Mouse (Mus musculus): ENCODE measurements around the gene Srrm4. TPM values are rescaled to one million over a fixed set of nuclear protein-coding genes. Genes with fewer than 3 reads are reported as not detected.

The Srrm4 gene
- polyA plus RNA-seq, 1 experiment from 2014 or later = 0.27 TPM

DNA sequence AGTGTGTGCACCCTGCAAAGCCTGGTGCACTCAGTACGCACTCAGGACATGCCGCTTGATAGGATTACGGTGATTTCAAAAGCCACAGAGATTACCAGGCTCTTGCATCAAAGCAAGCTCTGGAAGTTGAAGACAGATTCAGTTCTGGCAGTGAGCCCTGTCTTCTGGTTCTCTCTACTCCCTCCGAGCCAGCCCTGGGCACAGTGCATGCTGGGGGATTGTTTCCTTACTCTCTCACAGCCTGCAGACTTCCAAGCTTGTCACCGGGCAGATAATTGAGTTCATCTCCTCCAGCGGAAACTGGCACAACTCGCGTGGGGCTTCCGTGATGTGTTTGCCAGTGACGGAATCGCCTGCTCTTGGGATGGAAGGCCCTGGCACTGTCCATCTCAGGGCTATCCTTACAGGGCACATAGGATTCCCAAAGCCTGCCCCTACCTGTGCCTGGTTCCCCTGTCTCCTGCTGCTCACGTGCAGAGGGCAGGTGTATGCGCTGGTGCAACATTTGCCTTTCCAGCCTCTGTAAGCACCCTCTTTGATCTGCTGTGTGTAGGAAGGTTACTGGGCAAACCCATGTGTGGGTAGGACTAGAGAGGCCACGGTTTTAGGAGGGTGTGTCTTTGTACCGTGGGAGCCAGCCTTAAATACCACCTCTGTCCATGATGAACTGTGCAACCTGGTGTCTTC lies 201.6 kb downstream of the Srrm4 start:
- ATAC-seq (ENCODE audit: borderline replicate concordance, extremely low read depth, low FRiP score, low TSS enrichment) = peak; percentile 79
- no peak overlapping the region for H3K9ac ChIP-seq
- no peaks in the 10 kb centered on the region for H3K36me3 ChIP-seq
- H3K4me2 ChIP-seq = no peak overlapping the region
- H3K27me3 ChIP-seq = no peaks in the 10 kb centered on the region
- H3K4me3 ChIP-seq = no peak overlapping the region
- 43% methylated on average over 15 of the region's 15 CpGs for WGBS
- H3K4me1 ChIP-seq = 0 out of 2 replicates have a peak, but pooled peaks cover 3% of the 10 kb centered on the region
- no peak overlapping the region for H3K27ac ChIP-seq
- H3K9me3 ChIP-seq = no peaks in the 10 kb centered on the region

DNA sequence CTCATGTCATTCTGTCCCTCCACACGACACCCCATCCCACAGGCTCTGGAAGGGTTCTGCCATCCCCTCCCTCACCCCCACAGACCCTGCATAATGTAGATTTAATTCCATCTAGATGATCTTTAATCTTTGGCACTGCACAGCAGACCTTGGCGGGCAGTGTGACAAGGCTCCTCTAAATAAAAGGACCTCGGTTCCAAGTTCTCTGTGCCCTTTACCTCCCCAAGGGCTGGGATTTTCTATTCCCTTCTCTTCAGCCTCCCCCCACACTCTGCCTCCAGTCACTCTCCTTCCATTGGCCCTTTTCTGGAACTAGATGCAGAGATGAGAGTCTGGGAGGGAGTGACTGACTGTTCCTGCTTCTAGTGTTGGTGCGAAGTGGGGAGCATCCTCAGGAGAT lies 202.3 kb downstream of the Srrm4 start:
- H3K27me3 ChIP-seq = no peaks in the 10 kb centered on the region
- H3K27ac ChIP-seq = no peak overlapping the region
- H3K4me2 ChIP-seq = no peak overlapping the region
- 0 out of 2 replicates have a peak, but pooled peaks cover 3% of the 10 kb centered on the region for H3K4me1 ChIP-seq
- H3K9me3 ChIP-seq = no peaks in the 10 kb centered on the region
- 69% methylated on average over 4 of the region's 4 CpGs for WGBS
- H3K4me3 ChIP-seq = no peak overlapping the region
- no peak overlapping the region for H3K9ac ChIP-seq
- no peak for ATAC-seq (ENCODE audit: borderline replicate concordance, extremely low read depth, low FRiP score, low TSS enrichment)
- no peaks in the 10 kb centered on the region for H3K36me3 ChIP-seq

Other genes starting within 250 kb of the Srrm4 start
- 15.7 and 16.0 TPM in 2 replicates for gene Hspb8, start 169.0 kb downstream of the Srrm4 start, polyA plus RNA-seq (2015; fragmentation: Nextera tagmentation; extraction: Ambion mirVana)